Mouse (Mus musculus): ENCODE results near the gene Orc3. TPM values are rescaled to one million over a fixed set of nuclear protein-coding genes. Genes with fewer than 3 reads are reported as not detected.
"Not testable (repeated sequence)": the region's sequence is repeated elsewhere in the genome, so short reads cannot be mapped to it uniquely, and the experiment has no call there.

The Orc3 gene
- total RNA-seq, 1 experiment: 72.9 TPM

DNA sequence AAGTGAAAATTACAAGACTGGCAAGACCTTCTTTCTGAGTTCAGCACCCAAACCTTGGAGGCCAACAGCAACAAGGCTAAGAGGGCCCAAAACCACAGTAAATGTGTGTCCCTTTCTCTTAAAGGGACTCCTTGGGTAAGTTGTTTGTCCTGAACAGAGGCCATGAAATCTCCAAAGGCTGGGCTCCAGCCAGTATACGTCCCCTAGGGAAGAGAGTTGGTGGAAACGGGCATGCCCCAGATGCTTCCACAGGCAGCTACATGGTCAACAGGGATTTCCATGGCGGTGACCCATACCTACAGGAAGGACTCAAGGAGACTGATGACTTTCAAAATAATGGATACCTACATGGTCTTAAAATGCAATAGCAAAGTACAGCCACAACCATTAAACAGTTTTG lies 31.3 kb downstream of the Orc3 start:
- Histone ChIP-seq H3K27ac (ENCODE audit: insufficient read depth, low read depth, low read length, poor library complexity, severe bottlenecking) (no peak overlapping the region), H3K4me1 (ENCODE audit: control insufficient read depth in 2 of 2, insufficient read depth in 2 of 2, low read length in 2 of 2, poor library complexity in 1 of 2) (peaks cover 0 to 9% of the 10 kb centered on the region in 2 experiments; a peak in 2 of 4 replicates), H3K4me3 (ENCODE audit: insufficient read depth in 1 of 2, low read depth in 1 of 2, low read length in 2 of 2, poor library complexity in 1 of 2, severe bottlenecking in 1 of 2) (no peak overlapping the region), H3K9me3 (ENCODE audit: control insufficient read depth, insufficient read depth, low read depth, low read length) (no peaks in the 10 kb centered on the region), H3K9ac (ENCODE audit: insufficient read depth, low read depth, low read length, poor library complexity, severe bottlenecking) (no peak overlapping the region), H3K36me3 (ENCODE audit: control insufficient read depth, insufficient read depth, low read length, poor library complexity, severe bottlenecking) (peaks cover 31% of the 10 kb centered on the region)
- in situ Hi-C loops (cut with MboI; ENCODE audit: low sequenced_read_pairs in 2 of 2, unreplicated experiment in 2 of 2): no loop called here
- TF ChIP-seq ZC3H11A (IDR thresholded peaks at IDR 0.05; ENCODE audit: borderline replicate concordance, low read depth, low read length): no peak
- no peak for TF ChIP-seq CHD2 (IDR thresholded peaks at IDR 0.05; ENCODE audit: low read depth, low read length)
- TF ChIP-seq MAFK (IDR thresholded peaks at IDR 0.05; ENCODE audit: insufficient read depth, low read depth, low read length): no peak
- no peak for TF ChIP-seq HCFC1 (IDR thresholded peaks at IDR 0.05; ENCODE audit: borderline replicate concordance, insufficient read depth, low read length)
- no peak for TF ChIP-seq ZNF384 (IDR thresholded peaks at IDR 0.05; ENCODE audit: low read depth, low read length)
- no peak for DNase-seq (ENCODE audit: low read depth, low spot score)

- no peak for TF ChIP-seq CHD2 (IDR thresholded peaks at IDR 0.05; ENCODE audit: low read depth, low read length)
- no peak for TF ChIP-seq ZNF384 (IDR thresholded peaks at IDR 0.05; ENCODE audit: low read depth, low read length)
- no peak for TF ChIP-seq MAFK (IDR thresholded peaks at IDR 0.05; ENCODE audit: insufficient read depth, low read depth, low read length)
- no peak for TF ChIP-seq ZC3H11A (IDR thresholded peaks at IDR 0.05; ENCODE audit: borderline replicate concordance, low read depth, low read length)
- no peak for TF ChIP-seq HCFC1 (IDR thresholded peaks at IDR 0.05; ENCODE audit: borderline replicate concordance, insufficient read depth, low read length)
- in situ Hi-C loops (cut with MboI; ENCODE audit: low sequenced_read_pairs in 2 of 2, unreplicated experiment in 2 of 2): no loop called here
- no peak overlapping the region for H3K9ac ChIP-seq (ENCODE audit: insufficient read depth, low read depth, low read length, poor library complexity, severe bottlenecking)
- no peak overlapping the region for H3K4me3 ChIP-seq (ENCODE audit: insufficient read depth in 1 of 2, low read depth in 1 of 2, low read length in 2 of 2, poor library complexity in 1 of 2, severe bottlenecking in 1 of 2)
- peaks cover 0 to 9% of the 10 kb centered on the region in 2 experiments; a peak in 2 of 4 replicates for H3K4me1 ChIP-seq (ENCODE audit: control insufficient read depth in 2 of 2, insufficient read depth in 2 of 2, low read length in 2 of 2, poor library complexity in 1 of 2)
- DNase-seq (ENCODE audit: low read depth, low spot score): peak; percentile 31
- H3K36me3 ChIP-seq (ENCODE audit: control insufficient read depth, insufficient read depth, low read length, poor library complexity, severe bottlenecking): peaks cover 33% of the 10 kb centered on the region
- no peak overlapping the region; the same call in 1 of the 2 replicates for H3K27ac ChIP-seq (ENCODE audit: insufficient read depth, low read depth, low read length, poor library complexity, severe bottlenecking)
- no peaks in the 10 kb centered on the region for H3K9me3 ChIP-seq (ENCODE audit: control insufficient read depth, insufficient read depth, low read depth, low read length)
Observed at GRCm38 (mm10) chr4:34582476-34582875, 32.3 kb downstream of the Orc3 start.

- TF ChIP-seq CHD2 (IDR thresholded peaks at IDR 0.05; ENCODE audit: low read depth, low read length) (no peak), MAFK (IDR thresholded peaks at IDR 0.05; ENCODE audit: insufficient read depth, low read depth, low read length) (0 out of 2 replicates have a peak, but pooled peaks have one; percentile 46)
- Histone ChIP-seq H3K9me3 (ENCODE audit: control insufficient read depth, insufficient read depth, low read depth, low read length) (no peaks in the 10 kb centered on the region), H3K36me3 (ENCODE audit: control insufficient read depth, insufficient read depth, low read length, poor library complexity, severe bottlenecking) (peaks cover 32% of the 10 kb centered on the region), H3K27ac (ENCODE audit: insufficient read depth, low read depth, low read length, poor library complexity, severe bottlenecking) (no peak overlapping the region; the same call in 1 of the 2 replicates), H3K4me1 (ENCODE audit: control insufficient read depth in 2 of 2, insufficient read depth in 2 of 2, low read length in 2 of 2, poor library complexity in 1 of 2) (peaks cover 0 to 9% of the 10 kb centered on the region in 2 experiments; a peak in 2 of 4 replicates), H3K9ac (ENCODE audit: insufficient read depth, low read depth, low read length, poor library complexity, severe bottlenecking) (no peak overlapping the region), H3K4me3 (ENCODE audit: insufficient read depth in 1 of 2, low read depth in 1 of 2, low read length in 2 of 2, poor library complexity in 1 of 2, severe bottlenecking in 1 of 2) (no peak overlapping the region)
- no peak for DNase-seq (ENCODE audit: low read depth, low spot score)
- in situ Hi-C loops (cut with MboI; ENCODE audit: low sequenced_read_pairs in 2 of 2, unreplicated experiment in 2 of 2): no loop called here
Observed at GRCm38 (mm10) chr4:34581990-34582389, 32.8 kb downstream of the Orc3 start.

GRCm38 (mm10) chr4:34581489-34581888 lies 33.3 kb downstream of the Orc3 start:
- H3K4me3 ChIP-seq (ENCODE audit: insufficient read depth in 1 of 2, low read depth in 1 of 2, low read length in 2 of 2, poor library complexity in 1 of 2, severe bottlenecking in 1 of 2); H3K9ac ChIP-seq (ENCODE audit: insufficient read depth, low read depth, low read length, poor library complexity, severe bottlenecking); H3K27ac ChIP-seq (ENCODE audit: insufficient read depth, low read depth, low read length, poor library complexity, severe bottlenecking); in situ Hi-C loops (cut with MboI; ENCODE audit: low sequenced_read_pairs in 2 of 2, unreplicated experiment in 2 of 2); DNase-seq (ENCODE audit: low read depth, low spot score); H3K9me3 ChIP-seq (ENCODE audit: control insufficient read depth, insufficient read depth, low read depth, low read length); H3K4me1 ChIP-seq (ENCODE audit: control insufficient read depth in 2 of 2, insufficient read depth in 2 of 2, low read length in 2 of 2, poor library complexity in 1 of 2): not testable (repeated sequence)
- H3K36me3 ChIP-seq (ENCODE audit: control insufficient read depth, insufficient read depth, low read length, poor library complexity, severe bottlenecking): peaks cover 29% of the 10 kb centered on the region

DNA sequence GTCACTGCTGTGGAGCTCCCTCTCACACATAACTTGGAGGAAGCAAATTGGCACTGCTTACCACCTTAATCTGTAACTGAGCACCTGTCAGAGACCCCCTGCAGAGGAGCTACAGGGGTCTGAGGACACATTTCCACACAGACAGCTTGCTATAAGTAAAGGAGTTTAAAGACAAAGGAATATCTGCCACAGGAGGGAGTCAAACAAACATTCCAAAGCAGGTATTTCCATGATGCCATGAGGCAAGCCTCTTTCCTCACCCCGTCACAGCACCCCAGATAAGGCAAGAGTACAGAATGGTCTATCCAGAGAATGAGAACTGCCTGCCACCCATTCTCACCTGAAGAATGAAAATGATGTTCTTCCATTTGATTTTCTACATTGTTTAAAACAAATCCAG lies 35.5 kb downstream of the Orc3 start:
- H3K9me3 ChIP-seq (ENCODE audit: control insufficient read depth, insufficient read depth, low read depth, low read length): no peaks in the 10 kb centered on the region
- H3K4me1 ChIP-seq (ENCODE audit: control insufficient read depth in 2 of 2, insufficient read depth in 2 of 2, low read length in 2 of 2, poor library complexity in 1 of 2): peaks cover 0 to 9% of the 10 kb centered on the region in 2 experiments; a peak in 2 of 4 replicates
- in situ Hi-C loops (cut with MboI; ENCODE audit: low sequenced_read_pairs in 2 of 2, unreplicated experiment in 2 of 2): no loop called here
- no peak overlapping the region for H3K4me3 ChIP-seq (ENCODE audit: insufficient read depth in 1 of 2, low read depth in 1 of 2, low read length in 2 of 2, poor library complexity in 1 of 2, severe bottlenecking in 1 of 2)
- peaks cover 32% of the 10 kb centered on the region for H3K36me3 ChIP-seq (ENCODE audit: control insufficient read depth, insufficient read depth, low read length, poor library complexity, severe bottlenecking)
- H3K9ac ChIP-seq (ENCODE audit: insufficient read depth, low read depth, low read length, poor library complexity, severe bottlenecking): no peak overlapping the region
- no peak for DNase-seq (ENCODE audit: low read depth, low spot score)
- TF ChIP-seq MAFK (IDR thresholded peaks at IDR 0.05; ENCODE audit: insufficient read depth, low read depth, low read length): no peak
- TF ChIP-seq ZNF384 (IDR thresholded peaks at IDR 0.05; ENCODE audit: low read depth, low read length): no peak
- no peak for TF ChIP-seq ZC3H11A (IDR thresholded peaks at IDR 0.05; ENCODE audit: borderline replicate concordance, low read depth, low read length)
- TF ChIP-seq HCFC1 (IDR thresholded peaks at IDR 0.05; ENCODE audit: borderline replicate concordance, insufficient read depth, low read length): no peak
- no peak overlapping the region for H3K27ac ChIP-seq (ENCODE audit: insufficient read depth, low read depth, low read length, poor library complexity, severe bottlenecking)

Measured in ES-E14 (cell line).